Mouse (Mus musculus): Measurements from ENCODE around the gene Adssl1. TPM values are rescaled to one million over a fixed set of nuclear protein-coding genes. Genes with fewer than 3 reads are reported as not detected.

The Adssl1 gene
- polyA plus RNA-seq, 1 experiment from 2014 or later = 2.0 TPM

GRCm38 (mm10) chr12:112616668-112617067, 3.2 kb upstream of the Adssl1 start:
- Histone ChIP-seq H3K27me3 (peaks cover 14% of the 10 kb centered on the region; the same call in 1 of the 2 replicates), H3K36me3 (no peaks in the 10 kb centered on the region), H3K4me2 (replicated peaks) (no peak overlapping the region), H3K9ac (replicated peaks) (no peak overlapping the region), H3K27ac (replicated peaks) (no peak overlapping the region), H3K4me1 (peaks cover 13% of the 10 kb centered on the region), H3K4me3 (no peak overlapping the region), H3K9me3 (no peaks in the 10 kb centered on the region)
- ATAC-seq (replicated peaks) = no peak
- 72% methylated on average over 9 of the region's 9 CpGs for WGBS

GRCm38 (mm10) chr12:112617184-112617583, 2.7 kb upstream of the Adssl1 start:
- no peak overlapping the region for H3K4me2 ChIP-seq (replicated peaks)
- H3K27ac ChIP-seq (replicated peaks) = no peak overlapping the region
- ATAC-seq (replicated peaks) = no peak
- H3K27me3 ChIP-seq = peaks cover 14% of the 10 kb centered on the region; the same call in 1 of the 2 replicates
- H3K9ac ChIP-seq (replicated peaks) = no peak overlapping the region
- H3K4me3 ChIP-seq = no peak overlapping the region
- H3K9me3 ChIP-seq = no peaks in the 10 kb centered on the region
- H3K36me3 ChIP-seq = no peaks in the 10 kb centered on the region
- peaks cover 13% of the 10 kb centered on the region for H3K4me1 ChIP-seq
- 76% methylated on average over 11 of the region's 11 CpGs for WGBS

GRCm38 (mm10) chr12:112617898-112618380, 1.9 kb upstream of the Adssl1 start:
- H3K4me1 ChIP-seq = peaks cover 13% of the 10 kb centered on the region
- WGBS = 13% methylated on average over 8 of the region's 8 CpGs
- ATAC-seq (replicated peaks) = peak; percentile 62
- H3K36me3 ChIP-seq = no peaks in the 10 kb centered on the region
- H3K4me3 ChIP-seq = no peak overlapping the region
- H3K9ac ChIP-seq (replicated peaks) = no peak overlapping the region
- H3K27me3 ChIP-seq = peaks cover 14% of the 10 kb centered on the region; the same call in 1 of the 2 replicates
- no peaks in the 10 kb centered on the region for H3K9me3 ChIP-seq
- no peak overlapping the region for H3K4me2 ChIP-seq (replicated peaks)
- H3K27ac ChIP-seq (replicated peaks) = no peak overlapping the region

GRCm38 (mm10) chr12:112618981-112619685, 712 bp upstream of the Adssl1 start:
- Histone ChIP-seq H3K9ac (replicated peaks) (peak overlapping the region; percentile 57; the same call in 1 of the 2 replicates), H3K27ac (replicated peaks) (no peak overlapping the region), H3K4me3 (peak overlapping the region; percentile 55), H3K4me1 (peaks cover 13% of the 10 kb centered on the region), H3K9me3 (no peaks in the 10 kb centered on the region), H3K4me2 (replicated peaks) (peak overlapping the region; percentile 98), H3K27me3 (peaks cover 14% of the 10 kb centered on the region; the same call in 1 of the 2 replicates), H3K36me3 (no peaks in the 10 kb centered on the region)
- WGBS = 35% methylated on average over 13 of the region's 13 CpGs
- no peak for ATAC-seq (replicated peaks)

- Histone ChIP-seq H3K4me3 (peak overlapping the region; percentile 55), H3K4me2 (replicated peaks) (peak overlapping the region; percentile 98), H3K27ac (replicated peaks) (no peak overlapping the region), H3K4me1 (peaks cover 13% of the 10 kb centered on the region), H3K27me3 (peaks cover 14% of the 10 kb centered on the region; the same call in 1 of the 2 replicates), H3K9me3 (no peaks in the 10 kb centered on the region), H3K36me3 (no peaks in the 10 kb centered on the region), H3K9ac (replicated peaks) (peak overlapping the region; percentile 57)
- WGBS = 15% methylated on average over 16 of the region's 16 CpGs
- ATAC-seq (replicated peaks) = peak; percentile 2; the same call in 1 of the 2 replicates
Measured at GRCm38 (mm10) chr12:112620354-112621061, 663 bp downstream of the Adssl1 start.

- 92% methylated on average over 3 of the region's 3 CpGs for WGBS
- no peaks in the 10 kb centered on the region for H3K36me3 ChIP-seq
- no peak overlapping the region for H3K27ac ChIP-seq (replicated peaks)
- no peak overlapping the region for H3K4me3 ChIP-seq
- H3K27me3 ChIP-seq = peaks cover 14% of the 10 kb centered on the region; the same call in 1 of the 2 replicates
- ATAC-seq (replicated peaks) = no peak
- H3K4me2 ChIP-seq (replicated peaks) = no peak overlapping the region
- H3K4me1 ChIP-seq = peaks cover 13% of the 10 kb centered on the region
- H3K9me3 ChIP-seq = no peaks in the 10 kb centered on the region
- H3K9ac ChIP-seq (replicated peaks) = no peak overlapping the region
Measured at GRCm38 (mm10) chr12:112621900-112622299, 2.1 kb downstream of the Adssl1 start.

GRCm38 (mm10) chr12:112623742-112624141, 3.9 kb downstream of the Adssl1 start:
- Histone ChIP-seq H3K9ac (replicated peaks) (no peak overlapping the region), H3K4me3 (no peak overlapping the region), H3K4me1 (peaks cover 13% of the 10 kb centered on the region), H3K27ac (replicated peaks) (no peak overlapping the region), H3K36me3 (no peaks in the 10 kb centered on the region), H3K4me2 (replicated peaks) (no peak overlapping the region), H3K27me3 (peaks cover 13% of the 10 kb centered on the region; the same call in 1 of the 2 replicates), H3K9me3 (no peaks in the 10 kb centered on the region)
- 21% methylated on average over 2 of the region's 2 CpGs for WGBS
- ATAC-seq (replicated peaks) = 0 out of 2 replicates have a peak, but pooled peaks have one; percentile 23

- H3K4me3 ChIP-seq = no peak overlapping the region
- H3K27me3 ChIP-seq = peaks cover 6% of the 10 kb centered on the region; the same call in 1 of the 2 replicates
- no peak for ATAC-seq (replicated peaks)
- 93% methylated on average over 4 of the region's 4 CpGs for WGBS
- no peaks in the 10 kb centered on the region for H3K9me3 ChIP-seq
- H3K36me3 ChIP-seq = no peaks in the 10 kb centered on the region
- peaks cover 6% of the 10 kb centered on the region for H3K4me1 ChIP-seq
- H3K4me2 ChIP-seq (replicated peaks) = no peak overlapping the region
- H3K27ac ChIP-seq (replicated peaks) = no peak overlapping the region
- H3K9ac ChIP-seq (replicated peaks) = no peak overlapping the region
Measured at GRCm38 (mm10) chr12:112625700-112626099, 5.9 kb downstream of the Adssl1 start.

- no peak overlapping the region for H3K4me3 ChIP-seq
- no peak overlapping the region for H3K9ac ChIP-seq (replicated peaks)
- H3K9me3 ChIP-seq = no peaks in the 10 kb centered on the region
- H3K27ac ChIP-seq (replicated peaks) = no peak overlapping the region
- H3K36me3 ChIP-seq = no peaks in the 10 kb centered on the region
- H3K27me3 ChIP-seq = 0 out of 2 replicates have a peak, but pooled peaks cover 2% of the 10 kb centered on the region
- WGBS = 77% methylated on average over 6 of the region's 6 CpGs
- H3K4me1 ChIP-seq = peaks cover 6% of the 10 kb centered on the region
- H3K4me2 ChIP-seq (replicated peaks) = no peak overlapping the region
- no peak for ATAC-seq (replicated peaks)
Measured at GRCm38 (mm10) chr12:112626455-112626854, 6.6 kb downstream of the Adssl1 start.

- H3K9me3 ChIP-seq = no peaks in the 10 kb centered on the region
- no peak overlapping the region for H3K27ac ChIP-seq (replicated peaks)
- WGBS = 72% methylated on average over 7 of the region's 7 CpGs
- no peak overlapping the region for H3K4me2 ChIP-seq (replicated peaks)
- H3K4me3 ChIP-seq = no peak overlapping the region
- ATAC-seq (replicated peaks) = no peak
- no peaks in the 10 kb centered on the region for H3K27me3 ChIP-seq
- peaks cover 6% of the 10 kb centered on the region for H3K4me1 ChIP-seq
- H3K36me3 ChIP-seq = no peaks in the 10 kb centered on the region
- no peak overlapping the region for H3K9ac ChIP-seq (replicated peaks)
Measured at GRCm38 (mm10) chr12:112627097-112627881, 7.4 kb downstream of the Adssl1 start.

GRCm38 (mm10) chr12:112628197-112628596, 8.4 kb downstream of the Adssl1 start:
- 90% methylated on average over 6 of the region's 6 CpGs for WGBS
- no peak overlapping the region for H3K4me3 ChIP-seq
- no peak for ATAC-seq (replicated peaks)

More at GRCm38 (mm10) chr12:112628197-112628596, 8.4 kb downstream of the Adssl1 start:
- no peak overlapping the region for H3K4me2 ChIP-seq (replicated peaks)
- peaks cover 6% of the 10 kb centered on the region for H3K4me1 ChIP-seq
- no peak overlapping the region for H3K27ac ChIP-seq (replicated peaks)
- no peaks in the 10 kb centered on the region for H3K36me3 ChIP-seq
- no peak overlapping the region for H3K9ac ChIP-seq (replicated peaks)
- no peaks in the 10 kb centered on the region for H3K27me3 ChIP-seq
- no peaks in the 10 kb centered on the region for H3K9me3 ChIP-seq
